Mouse (Mus musculus): ENCODE measurements around the gene Dera. TPM values are rescaled to one million over a fixed set of nuclear protein-coding genes. Genes with fewer than 3 reads are reported as not detected.
A peak's percentile ranks its signal among the peaks of the same experiment; 100 is the strongest.

Dera gene
- polyA plus RNA-seq, 1 experiment from 2014 or later: 17.8 TPM

DNA sequence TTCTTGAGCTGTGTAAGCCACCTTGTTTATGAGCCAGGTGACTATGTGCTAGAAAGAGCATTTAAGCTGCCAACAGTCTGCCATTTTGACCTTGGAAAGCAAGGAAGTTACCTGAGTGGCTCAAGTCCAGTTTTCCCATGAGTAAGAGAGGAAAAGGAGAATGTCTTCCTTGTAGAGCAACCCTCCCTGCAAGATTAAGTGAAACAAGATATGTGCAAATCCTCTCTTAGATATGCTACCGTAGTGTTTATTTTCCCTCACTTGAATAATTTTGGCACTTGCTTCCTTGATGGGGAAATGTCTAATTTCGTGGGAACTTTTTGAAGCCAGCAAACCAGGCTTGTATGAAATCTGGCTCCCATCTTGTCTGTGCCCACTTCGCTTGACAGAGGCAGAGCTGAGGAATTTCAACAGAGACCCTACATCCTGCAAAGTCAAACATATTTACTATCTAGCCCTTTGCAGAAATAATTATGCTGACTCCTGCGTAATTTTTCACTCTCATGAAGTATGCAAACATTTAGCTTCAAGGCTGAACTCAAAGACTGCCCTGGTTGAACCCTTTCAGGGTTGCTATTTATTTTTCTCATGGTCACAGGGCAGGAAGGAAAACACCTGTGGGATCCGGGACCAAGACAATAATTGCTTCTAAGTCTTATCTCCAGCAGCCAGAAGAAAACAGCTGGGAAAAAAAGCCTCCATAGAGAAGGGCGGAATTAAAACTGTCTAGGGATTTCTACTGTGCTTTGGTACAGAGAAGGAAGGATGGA, 132.0 kb downstream of the Dera start:
- H3K4me2 ChIP-seq (ENCODE audit: low read length): no peak overlapping the region
- ATAC-seq: no peak
- no peaks in the 10 kb centered on the region for H3K36me3 ChIP-seq (ENCODE audit: control insufficient read depth, insufficient read depth, low read length)
- no peak overlapping the region for H3K4me3 ChIP-seq (ENCODE audit: low read depth, low read length)
- H3K27ac ChIP-seq (ENCODE audit: low read depth, low read length): no peak overlapping the region
- 84% methylated on average over 6 of the region's 6 CpGs for WGBS
- no peaks in the 10 kb centered on the region for H3K4me1 ChIP-seq (ENCODE audit: control insufficient read depth, insufficient read depth, low read length)
- no peaks in the 10 kb centered on the region for H3K9me3 ChIP-seq (replicated peaks; ENCODE audit: control insufficient read depth, low read length)
- H3K9ac ChIP-seq (ENCODE audit: low read length): no peak overlapping the region
- no peak for DNase-seq (ENCODE audit: low spot score)
- H3K27me3 ChIP-seq (replicated peaks; ENCODE audit: control insufficient read depth, insufficient read depth, low read length): no peaks in the 10 kb centered on the region

DNA sequence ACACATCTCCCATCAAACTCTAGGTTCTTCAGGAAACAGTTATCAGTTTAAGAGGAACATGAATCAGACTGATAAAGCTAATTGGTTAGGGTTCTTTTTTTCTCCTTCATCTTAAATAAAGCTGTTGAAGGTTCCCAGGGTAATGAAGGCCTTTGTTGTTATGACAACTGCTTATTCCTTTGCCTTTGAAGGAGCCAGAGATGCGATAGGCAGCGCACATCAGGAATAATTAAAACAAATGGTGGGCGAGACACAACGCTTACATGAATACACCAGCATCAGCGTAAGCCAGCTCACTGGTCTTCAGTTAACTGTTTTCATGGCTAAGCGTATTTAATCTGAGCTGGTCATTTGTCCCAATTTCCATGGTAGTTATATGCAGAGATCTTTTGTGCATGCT, 132.9 kb downstream of the Dera start:
- 0 out of 2 replicates have a peak, but pooled peaks have one; percentile 26 for ATAC-seq
- H3K9ac ChIP-seq (ENCODE audit: low read length): no peak overlapping the region
- H3K36me3 ChIP-seq (ENCODE audit: control insufficient read depth, insufficient read depth, low read length): no peaks in the 10 kb centered on the region
- H3K9me3 ChIP-seq (replicated peaks; ENCODE audit: control insufficient read depth, low read length): no peaks in the 10 kb centered on the region
- H3K27me3 ChIP-seq (replicated peaks; ENCODE audit: control insufficient read depth, insufficient read depth, low read length): no peaks in the 10 kb centered on the region
- DNase-seq (ENCODE audit: low spot score): peak; percentile 16
- H3K4me1 ChIP-seq (ENCODE audit: control insufficient read depth, insufficient read depth, low read length): no peaks in the 10 kb centered on the region
- H3K4me3 ChIP-seq (ENCODE audit: low read depth, low read length): no peak overlapping the region
- no peak overlapping the region for H3K27ac ChIP-seq (ENCODE audit: low read depth, low read length)
- WGBS: 45% methylated on average over 6 of the region's 6 CpGs
- no peak overlapping the region for H3K4me2 ChIP-seq (ENCODE audit: low read length)

DNA sequence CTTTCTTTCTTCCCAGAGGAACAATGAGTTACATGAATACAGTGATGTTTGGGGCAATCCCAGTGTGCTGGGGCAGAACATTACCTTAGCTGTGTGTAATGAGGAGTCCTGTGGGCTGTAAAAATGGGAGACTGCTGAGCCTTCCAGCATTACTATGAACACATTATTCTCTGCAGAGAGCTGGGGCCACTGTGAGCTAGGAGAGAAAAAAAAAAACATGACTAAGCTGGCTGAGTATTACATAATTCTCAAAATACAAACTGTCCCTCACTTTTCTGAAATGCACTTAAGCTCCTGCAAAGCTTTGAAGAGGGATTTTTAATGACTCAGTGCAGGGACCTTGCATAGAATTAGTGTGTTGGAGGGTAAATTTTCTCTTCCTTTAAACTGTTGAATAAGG, 143.3 kb downstream of the Dera start:
- ATAC-seq: no peak
- H3K9ac ChIP-seq (ENCODE audit: low read length): no peak overlapping the region
- no peaks in the 10 kb centered on the region for H3K4me1 ChIP-seq (ENCODE audit: control insufficient read depth, insufficient read depth, low read length)
- no peaks in the 10 kb centered on the region for H3K9me3 ChIP-seq (replicated peaks; ENCODE audit: control insufficient read depth, low read length)
- H3K36me3 ChIP-seq (ENCODE audit: control insufficient read depth, insufficient read depth, low read length): no peaks in the 10 kb centered on the region
- no peak for DNase-seq (ENCODE audit: low spot score)
- no peaks in the 10 kb centered on the region for H3K27me3 ChIP-seq (replicated peaks; ENCODE audit: control insufficient read depth, insufficient read depth, low read length)
- no peak overlapping the region for H3K27ac ChIP-seq (ENCODE audit: low read depth, low read length)
- no peak overlapping the region for H3K4me2 ChIP-seq (ENCODE audit: low read length)
- H3K4me3 ChIP-seq (ENCODE audit: low read depth, low read length): no peak overlapping the region

DNA sequence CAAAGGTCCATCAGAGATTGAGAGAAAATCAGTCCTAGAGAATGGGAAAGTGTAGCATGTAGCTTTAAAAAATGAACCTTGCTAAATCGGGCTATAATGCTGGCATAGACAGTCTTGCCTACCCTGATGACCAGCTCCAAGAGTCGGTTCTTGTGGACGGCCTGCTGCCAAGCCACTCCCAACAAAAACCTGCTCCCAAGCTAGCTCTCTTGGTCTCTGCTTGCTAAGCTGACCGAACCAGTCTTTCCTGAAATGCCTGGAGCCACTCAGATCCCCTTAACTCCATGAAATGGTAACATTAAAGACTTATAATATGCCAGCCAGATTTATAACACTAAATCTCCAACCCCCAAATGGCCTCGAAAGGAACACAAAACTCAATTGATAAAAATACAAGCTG, 146.9 kb downstream of the Dera start:
- ATAC-seq (no peak), DNase-seq (ENCODE audit: low spot score) (no peak)
- no peak overlapping the region for H3K4me3 ChIP-seq (ENCODE audit: low read depth, low read length)
- no peak overlapping the region for H3K9ac ChIP-seq (ENCODE audit: low read length)
- H3K27me3 ChIP-seq (replicated peaks; ENCODE audit: control insufficient read depth, insufficient read depth, low read length): no peaks in the 10 kb centered on the region
- H3K36me3 ChIP-seq (ENCODE audit: control insufficient read depth, insufficient read depth, low read length): no peaks in the 10 kb centered on the region
- no peak overlapping the region for H3K27ac ChIP-seq (ENCODE audit: low read depth, low read length)
- no peaks in the 10 kb centered on the region for H3K9me3 ChIP-seq (replicated peaks; ENCODE audit: control insufficient read depth, low read length)
- H3K4me1 ChIP-seq (ENCODE audit: control insufficient read depth, insufficient read depth, low read length): no peaks in the 10 kb centered on the region
- WGBS: 92% methylated on average over 5 of the region's 5 CpGs
- no peak overlapping the region for H3K4me2 ChIP-seq (ENCODE audit: low read length)

Other genes with a start within 250 kb of the Dera start
- gene Eps8, start 99.7 kb upstream of the Dera start, polyA plus RNA-seq (2014; fragmentation: Nextera tagmentation; extraction: Ambion mirVana): 11.4 and 14.3 TPM in 2 replicates
- gene Strap, start 19.5 kb upstream of the Dera start, polyA plus RNA-seq (2014; fragmentation: Nextera tagmentation; extraction: Ambion mirVana): 209 and 220 TPM in 2 replicates